Mouse (Mus musculus): ENCODE results near the gene Slc38a7.
"Not testable (repeated sequence)": the region's sequence is repeated elsewhere in the genome, so short reads cannot be mapped to it uniquely, and the experiment has no call there.

Gene Slc38a7

DNA sequence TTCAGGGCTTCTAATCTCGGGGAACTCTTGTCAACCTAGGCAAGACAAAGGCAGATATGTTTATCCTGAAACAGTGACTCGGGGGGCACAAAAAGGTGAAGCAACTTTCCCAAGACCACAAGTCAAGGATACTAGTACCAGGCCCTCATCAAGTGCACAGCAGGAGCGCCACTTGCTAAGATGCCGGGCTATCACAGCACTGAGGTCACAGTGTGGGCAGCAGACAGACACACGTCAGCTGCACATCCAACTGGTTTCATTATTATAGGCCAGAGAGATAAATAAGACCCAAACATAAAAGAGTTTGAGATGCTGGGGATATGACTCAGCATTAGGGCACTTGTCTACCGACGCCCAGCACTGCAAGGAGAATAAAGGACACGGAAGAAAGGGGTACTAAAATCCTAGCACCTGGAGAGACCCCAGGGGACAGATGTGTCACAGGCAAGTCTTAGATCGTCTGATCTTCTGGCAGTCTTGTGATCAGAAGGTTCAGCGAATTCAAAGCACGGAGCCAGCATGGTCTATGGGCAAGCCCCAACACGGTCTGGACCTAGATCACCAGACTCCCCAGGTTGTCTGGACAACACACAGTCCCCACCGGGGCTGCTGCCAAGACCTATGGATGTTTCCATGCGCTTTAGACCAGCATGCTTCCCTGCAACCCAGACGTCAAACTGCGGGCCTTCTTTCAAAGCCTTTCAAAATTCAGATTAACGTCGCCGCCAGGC is 4.4 kb downstream of the Slc38a7 start:
- no peak for DNase-seq (ENCODE audit: low read depth)

DNA sequence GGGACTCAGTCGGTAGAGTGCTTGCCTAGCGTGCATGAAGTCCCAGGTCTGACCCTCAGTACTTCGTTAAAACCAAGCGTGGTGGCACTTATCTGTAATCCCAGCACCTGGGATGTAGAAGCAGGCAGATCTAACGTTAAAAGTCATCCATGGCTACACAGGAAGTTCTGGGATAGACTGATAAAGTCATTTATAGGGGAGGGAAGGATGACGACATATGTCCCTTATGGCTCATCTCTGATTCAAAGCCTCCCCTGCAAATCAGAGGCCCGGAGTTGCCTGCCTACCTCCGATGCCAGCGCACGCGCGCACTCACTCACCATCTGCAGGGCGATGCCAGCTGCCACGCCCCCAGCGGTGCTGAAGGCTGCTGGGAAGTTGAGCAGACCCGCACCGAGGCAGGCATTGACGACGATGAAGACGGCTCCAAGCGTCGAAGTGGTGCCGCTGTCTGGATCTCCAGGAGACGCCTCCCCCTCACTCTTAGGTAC is 5.2 kb downstream of the Slc38a7 start:
- no peak for DNase-seq (ENCODE audit: low read depth)

GRCm38 (mm10) chr8:95845026-95845425 is 8.3 kb downstream of the Slc38a7 start:
- no peak for DNase-seq (ENCODE audit: low read depth)

GRCm38 (mm10) chr8:95843968-95844367 is 9.4 kb downstream of the Slc38a7 start:
- no peak for DNase-seq (ENCODE audit: low read depth)

DNA sequence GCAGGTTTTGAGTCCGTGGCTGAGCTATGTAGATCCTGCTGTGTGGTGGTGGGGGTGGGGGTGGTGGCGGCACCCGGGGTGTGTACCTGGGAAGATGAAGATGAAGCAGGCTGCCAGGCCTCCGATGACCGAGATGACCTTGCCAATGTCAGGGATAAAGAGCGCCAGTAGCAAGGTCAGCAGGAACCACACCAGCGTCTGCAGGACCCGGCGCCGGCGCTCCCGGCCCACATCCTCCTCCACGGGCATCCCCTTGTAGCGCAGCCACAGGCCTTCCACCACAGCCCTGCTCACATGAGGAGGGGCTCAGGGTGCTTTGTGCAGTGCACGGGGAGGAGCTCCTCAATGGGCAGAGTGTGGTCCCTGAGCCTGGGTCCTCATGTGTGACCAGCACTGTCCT is 11.9 kb downstream of the Slc38a7 start:
- DNase-seq (ENCODE audit: low read depth), result no peak

- DNase-seq (ENCODE audit: low read depth), result no peak
These were observed 14.1 kb downstream of the Slc38a7 start for GRCm38 (mm10) chr8:95839289-95839688.

DNA sequence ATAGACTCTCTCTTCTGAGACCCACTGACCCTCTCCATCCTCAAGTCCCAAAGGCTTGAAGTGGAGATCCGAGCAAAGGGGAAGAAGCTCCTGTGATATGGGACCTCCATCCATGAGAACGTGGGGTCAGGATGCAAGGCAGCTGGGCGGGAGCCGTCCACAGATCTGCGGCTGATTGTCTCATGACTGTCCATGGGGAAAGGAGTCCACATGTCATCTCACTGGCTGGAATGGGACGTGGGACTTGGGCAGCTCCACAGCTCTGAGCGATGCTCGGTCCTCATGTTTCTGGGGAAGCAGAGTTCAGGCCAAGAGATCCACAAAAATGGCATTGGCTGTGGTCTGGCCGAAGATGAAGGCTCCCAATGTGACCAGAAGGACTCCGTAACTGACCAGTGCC is 16.1 kb downstream of the Slc38a7 start:
- DNase-seq (ENCODE audit: low read depth), result no peak

DNA sequence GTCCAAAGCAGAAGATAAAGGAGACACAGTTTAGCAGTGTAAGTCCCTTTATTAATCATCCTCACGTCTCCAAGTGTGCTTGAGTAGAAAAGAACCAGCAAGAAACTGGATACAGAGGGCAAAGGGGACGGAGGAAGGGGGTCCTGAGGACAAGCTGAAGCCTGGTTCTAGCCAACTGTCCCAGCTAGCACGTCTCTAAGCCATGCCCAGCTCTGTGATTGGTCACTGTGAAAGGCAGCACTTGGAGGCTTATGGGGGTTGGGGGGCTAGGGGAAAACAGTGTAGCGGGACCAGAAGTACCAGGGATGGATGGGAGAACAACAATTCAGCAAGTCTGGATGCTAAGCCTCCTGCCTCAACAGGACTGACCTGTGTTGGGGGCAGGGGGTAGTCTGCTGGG is 17.4 kb downstream of the Slc38a7 start:
- no peak for DNase-seq (ENCODE audit: low read depth)

DNA sequence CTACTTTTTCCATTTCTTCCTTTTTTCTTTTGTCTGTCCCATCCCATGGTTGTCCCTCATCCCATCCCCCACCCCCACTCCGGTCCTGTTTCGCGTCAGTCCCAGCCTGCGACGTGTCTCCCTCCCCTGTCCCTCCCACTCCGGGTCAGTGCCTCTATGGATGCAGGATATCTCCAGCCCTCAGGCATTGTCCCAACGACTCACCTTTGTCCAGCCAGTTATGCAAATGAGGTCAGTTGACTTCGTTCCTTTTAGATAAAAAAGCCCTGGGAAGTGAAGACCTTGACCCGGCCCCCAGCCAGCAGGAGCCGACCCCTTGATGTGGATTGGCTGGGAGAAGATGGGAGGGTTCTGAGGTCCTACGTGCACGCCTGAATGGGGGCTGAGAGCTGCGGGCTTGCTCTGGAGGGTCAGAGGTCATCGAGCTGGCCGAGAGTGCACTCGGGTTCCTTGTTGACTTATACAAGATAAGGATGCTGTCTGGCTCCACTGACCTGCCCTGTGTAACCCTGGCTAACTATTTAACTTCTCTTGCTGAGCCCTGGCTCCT is 19.8 kb downstream of the Slc38a7 start:
- DNase-seq (ENCODE audit: low read depth), result no peak

DNA sequence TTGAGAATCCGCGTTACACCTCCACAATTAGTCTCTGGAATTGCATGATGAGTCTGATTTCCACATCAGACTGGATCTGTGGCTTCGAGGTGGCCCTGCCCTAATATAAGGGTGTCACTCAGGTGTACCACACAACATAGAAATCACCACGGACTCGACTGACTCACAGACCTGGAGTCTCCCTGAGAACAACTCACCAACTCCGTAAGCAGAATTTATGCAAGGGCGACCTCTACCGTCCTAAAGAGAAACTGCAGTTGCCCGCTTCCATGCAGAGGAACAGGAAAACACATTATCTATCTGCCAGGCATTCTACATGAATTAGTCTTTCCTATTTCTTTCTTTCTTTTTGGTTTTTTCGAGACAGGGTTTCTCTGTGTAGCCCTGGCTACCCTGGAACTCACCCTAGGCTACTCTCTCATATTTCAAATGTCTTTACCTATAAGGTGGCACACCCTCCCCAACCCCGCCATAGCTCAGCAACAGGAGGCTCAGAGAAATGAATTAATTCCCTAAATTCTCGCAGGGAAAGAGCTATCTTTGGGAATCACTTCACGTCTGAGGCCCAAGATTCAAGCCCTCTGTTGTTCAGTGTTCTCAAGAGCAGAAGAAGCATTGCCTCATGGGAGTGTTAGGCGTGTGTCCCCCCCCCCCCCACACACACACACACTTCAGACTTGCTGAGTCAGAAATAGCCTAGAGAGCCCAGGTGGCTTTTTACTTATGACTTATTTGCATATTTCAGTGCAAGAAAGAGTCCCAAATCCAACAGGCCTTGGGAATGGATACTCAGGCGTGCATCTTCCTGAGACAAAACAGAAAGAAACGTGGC is 20.5 kb downstream of the Slc38a7 start:
- DNase-seq (ENCODE audit: low read depth), result peak; percentile 92

- no peak for DNase-seq (ENCODE audit: low read depth)
These were observed 23.2 kb downstream of the Slc38a7 start for GRCm38 (mm10) chr8:95830144-95830543.

- DNase-seq (ENCODE audit: low read depth), result not testable (repeated sequence)
These were observed 28.2 kb downstream of the Slc38a7 start, which contains the start of gene Sap18b for GRCm38 (mm10) chr8:95825162-95825561. Gene Sap18b (plus strand): TSS chr8:95825346.

- no peak for DNase-seq (ENCODE audit: low read depth)
These were observed 30.6 kb downstream of the Slc38a7 start for GRCm38 (mm10) chr8:95822699-95823098.

GRCm38 (mm10) chr8:95822096-95822495 is 31.2 kb downstream of the Slc38a7 start:
- DNase-seq (ENCODE audit: low read depth), result no peak

DNA sequence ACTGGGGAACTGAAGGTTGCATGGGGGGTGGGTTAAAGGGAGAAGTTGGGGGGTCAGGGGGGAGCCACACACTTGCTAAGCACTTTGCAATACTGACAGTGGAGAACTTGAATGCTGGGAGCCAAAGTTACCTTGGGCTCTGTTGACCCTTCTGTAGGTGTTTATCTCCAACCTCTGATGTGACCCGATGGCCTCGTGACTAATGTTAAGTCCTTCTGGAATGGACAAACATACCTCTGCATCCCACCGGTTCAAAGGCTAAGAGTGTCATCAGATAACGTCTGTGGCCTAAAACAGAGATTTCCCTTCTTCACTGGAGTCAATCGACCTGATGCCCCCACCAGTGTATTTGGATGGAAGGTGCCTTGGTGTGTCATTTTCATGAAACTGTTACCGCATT is 32.1 kb downstream of the Slc38a7 start:
- no peak for DNase-seq (ENCODE audit: low read depth)

GRCm38 (mm10) chr8:95818211-95818610 is 35.1 kb downstream of the Slc38a7 start:
- no peak for DNase-seq (ENCODE audit: low read depth)

- no peak for DNase-seq (ENCODE audit: low read depth)
These were observed 35.7 kb downstream of the Slc38a7 start for GRCm38 (mm10) chr8:95817597-95817996.

- no peak for DNase-seq (ENCODE audit: low read depth)
These were observed 37.2 kb downstream of the Slc38a7 start for GRCm38 (mm10) chr8:95816044-95816708.

DNA sequence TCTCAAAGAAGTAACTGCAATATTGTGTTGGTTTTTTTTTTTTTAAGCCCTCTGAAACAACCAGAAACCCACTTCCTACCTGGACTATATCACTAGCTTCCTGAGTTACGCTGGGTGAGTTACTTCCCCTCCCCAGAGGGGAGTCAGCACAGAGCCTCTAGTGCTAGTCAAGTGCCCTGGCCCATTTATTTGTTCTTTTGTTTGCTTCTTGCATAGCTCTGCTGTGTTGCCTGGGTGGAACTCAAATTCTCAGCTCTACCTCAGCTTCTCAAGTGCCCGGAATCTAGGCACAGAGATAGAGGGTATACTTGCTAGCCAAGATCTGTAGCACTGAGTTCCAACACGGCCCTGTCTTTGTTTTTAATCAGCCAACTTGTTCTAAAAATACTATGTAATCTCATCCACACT is 43.2 kb downstream of the Slc38a7 start:
- peak; percentile 23 for DNase-seq (ENCODE audit: low read depth)

GRCm38 (mm10) chr8:95809116-95809515 is 44.2 kb downstream of the Slc38a7 start:
- no peak for DNase-seq (ENCODE audit: low read depth)

DNA sequence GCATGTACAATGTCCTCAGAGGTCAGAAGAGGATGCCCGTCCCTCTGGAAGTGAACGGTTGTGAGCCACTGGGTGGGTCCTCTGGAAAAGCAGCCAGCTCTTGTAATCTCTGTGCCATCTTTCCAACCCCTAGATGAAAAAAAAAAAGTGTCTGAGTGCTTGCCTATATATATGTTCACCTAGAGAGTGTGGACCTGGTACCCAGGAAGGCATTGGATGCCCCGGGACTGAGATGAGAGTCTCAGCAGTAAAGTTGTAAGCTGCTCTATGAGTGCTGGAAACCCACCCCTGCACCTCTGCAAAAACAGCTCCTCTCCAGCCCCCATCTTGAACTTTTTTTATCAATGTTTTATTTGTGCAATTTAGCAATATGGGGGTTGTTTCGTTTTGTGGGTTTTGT is 44.7 kb downstream of the Slc38a7 start:
- no peak for DNase-seq (ENCODE audit: low read depth)

GRCm38 (mm10) chr8:95807861-95808260 is 45.5 kb downstream of the Slc38a7 start:
- DNase-seq (ENCODE audit: low read depth), result peak; percentile 95
